Mouse (Mus musculus) frontal cortex, postnatal 14 days (tissue): ENCODE measurements around the gene Fam120c.
A peak's percentile ranks its signal among the peaks of the same experiment; 100 is the strongest.
"Not testable (repeated sequence)": the region's sequence is repeated elsewhere in the genome, so short reads cannot be mapped to it uniquely, and the experiment has no call there.

Experiments
- DNase-seq, 2 experiments: peaks; one replicate each; pipeline ENCODE4 v3.0.0; 2022; ENCODE audit warnings: low spot score in 2 of 2

Fam120c gene

DNA sequence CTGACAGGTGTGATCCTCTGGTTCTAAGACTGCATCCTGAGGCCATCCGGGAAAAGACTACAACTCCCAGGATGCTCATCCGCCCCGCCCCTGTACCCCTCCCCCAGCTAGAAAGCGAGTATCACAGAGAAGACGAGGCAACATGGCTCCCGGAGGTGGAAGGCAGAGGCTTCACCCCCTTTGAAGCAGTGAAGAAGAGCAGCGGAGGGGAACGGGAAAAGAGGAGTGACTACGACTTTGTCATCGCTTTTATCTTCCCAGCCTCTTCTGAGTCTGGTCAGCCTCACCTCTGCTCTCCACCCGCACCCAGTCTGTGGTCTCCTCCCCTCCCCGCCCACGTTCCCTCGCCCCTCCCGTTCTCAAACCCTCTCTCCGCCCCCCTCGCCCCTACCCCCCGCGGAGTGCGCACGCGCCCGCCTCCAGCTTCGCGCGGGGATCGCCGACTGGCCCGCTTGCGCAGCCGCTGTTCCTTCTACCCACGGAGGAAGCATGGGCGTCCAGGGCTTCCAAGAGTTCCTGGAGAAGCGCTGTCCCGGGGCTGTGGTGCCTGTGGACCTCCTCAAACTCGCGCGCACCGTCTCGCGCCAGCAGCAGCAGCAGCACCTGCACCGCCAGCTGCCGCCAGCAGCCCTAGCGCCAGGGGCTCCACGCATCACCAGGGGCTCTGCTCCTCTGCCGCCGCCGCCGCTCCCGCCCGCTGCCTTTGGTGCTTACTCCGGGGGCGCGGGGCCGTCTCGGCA, at the start of gene Fam120c:
Fam120c (plus strand) TSS at position 415 of the 740 bp plus-strand sequence.
- DNase-seq, result peak; percentile 76

DNA sequence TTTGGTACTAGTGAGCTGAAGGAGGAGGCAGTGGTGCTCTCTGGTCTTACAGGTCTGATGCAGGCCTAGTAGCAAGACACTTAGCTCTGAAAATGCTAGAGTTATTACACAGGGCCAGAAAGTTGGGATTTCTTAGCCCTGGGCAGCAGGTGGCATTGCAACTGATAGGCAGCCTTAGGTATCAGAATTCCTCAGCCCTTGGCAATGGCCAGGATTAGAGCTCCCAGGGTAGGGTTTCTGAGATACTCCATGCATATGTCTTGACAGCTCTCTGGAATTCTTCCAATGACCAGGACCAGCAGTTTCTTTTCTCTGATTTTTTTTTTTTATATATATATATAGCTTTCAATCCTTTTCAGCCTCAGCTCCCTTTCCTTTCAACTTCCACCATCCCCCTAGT, 45.6 kb upstream of the Fam120c start:
- no peak for DNase-seq

DNA sequence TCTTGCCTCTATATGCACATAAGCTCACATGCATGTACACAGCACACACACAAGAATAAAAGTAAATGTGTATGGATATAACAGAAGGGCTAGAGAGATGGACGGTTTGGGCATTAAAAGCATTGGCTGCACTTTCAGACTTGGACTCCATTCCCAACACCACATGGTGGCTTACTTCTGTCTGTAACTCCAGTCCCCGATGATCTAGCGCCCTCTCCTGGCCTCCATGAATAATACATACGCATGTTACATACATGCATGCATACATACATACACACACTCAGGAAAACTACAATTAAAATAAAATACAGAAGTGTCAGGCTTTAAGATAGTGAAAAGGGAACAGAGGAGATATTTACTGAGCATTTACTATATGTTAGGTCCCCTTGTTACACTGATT, 30.2 kb upstream of the Fam120c start:
- DNase-seq, result no peak

DNA sequence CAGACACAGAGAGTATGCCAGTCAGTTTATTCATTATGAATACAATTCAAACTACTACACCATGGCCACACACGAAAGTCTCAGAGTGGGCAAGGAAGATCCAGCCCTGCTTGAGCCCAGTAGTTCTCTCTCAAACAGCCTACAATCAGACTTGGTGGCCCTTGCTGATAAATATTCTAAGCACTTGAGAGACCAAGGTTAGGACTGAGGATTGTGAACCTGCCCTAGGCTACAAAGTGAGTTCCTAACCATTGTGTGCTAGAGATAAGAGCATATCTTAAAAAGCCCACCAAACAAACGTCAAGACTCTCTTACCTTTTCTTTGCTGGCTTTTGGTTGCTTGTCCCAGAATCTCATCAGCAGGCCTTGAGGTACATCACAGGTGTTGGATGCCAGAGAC, 10.4 kb upstream of the Fam120c start:
- no peak for DNase-seq

DNA sequence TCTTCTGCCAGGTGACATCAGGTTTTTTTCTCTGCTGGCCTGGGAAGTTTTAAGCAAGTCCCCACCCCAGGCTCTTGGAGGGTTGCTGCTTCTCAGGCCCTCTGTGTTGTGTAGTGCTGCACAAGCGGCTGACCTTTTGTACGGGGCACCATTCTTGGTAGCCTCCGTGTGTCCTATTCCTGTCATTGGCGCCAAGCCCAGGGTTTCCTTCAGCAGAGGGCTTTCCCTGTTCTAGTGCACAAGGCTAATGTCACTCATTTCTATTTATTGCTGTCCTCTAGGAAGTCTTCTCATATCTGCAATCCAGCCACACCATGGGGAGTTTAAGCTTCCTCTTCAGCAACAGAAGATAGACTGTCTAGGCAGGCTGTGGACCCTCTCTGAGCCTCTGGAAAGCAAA, 6.2 kb upstream of the Fam120c start:
- DNase-seq, result no peak

DNA sequence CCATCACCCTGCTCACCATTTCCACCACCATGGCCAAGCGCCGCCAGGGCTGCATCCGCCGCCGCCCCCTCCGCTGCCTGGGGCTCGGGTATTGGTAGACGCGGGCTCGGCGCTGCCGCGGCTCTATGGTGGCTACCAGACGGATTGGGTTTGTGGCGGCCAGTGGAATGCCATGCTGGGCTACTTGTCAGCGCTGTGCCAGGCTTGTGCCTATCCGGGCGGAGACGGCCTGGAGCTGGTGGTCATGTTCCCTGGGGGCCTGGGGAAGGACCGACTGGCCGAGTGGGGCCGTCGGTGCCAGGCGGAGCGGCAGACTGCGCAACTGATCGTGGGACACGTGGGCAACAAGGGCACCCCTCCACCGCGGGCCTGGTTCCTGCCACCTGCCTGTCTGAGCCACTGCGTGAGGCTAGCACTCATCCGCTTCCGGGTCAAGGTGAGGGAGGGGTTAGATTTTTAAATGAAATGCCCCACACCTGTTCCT, 568 bp downstream of the Fam120c start:
- DNase-seq, result peak; percentile 17 to 32

DNA sequence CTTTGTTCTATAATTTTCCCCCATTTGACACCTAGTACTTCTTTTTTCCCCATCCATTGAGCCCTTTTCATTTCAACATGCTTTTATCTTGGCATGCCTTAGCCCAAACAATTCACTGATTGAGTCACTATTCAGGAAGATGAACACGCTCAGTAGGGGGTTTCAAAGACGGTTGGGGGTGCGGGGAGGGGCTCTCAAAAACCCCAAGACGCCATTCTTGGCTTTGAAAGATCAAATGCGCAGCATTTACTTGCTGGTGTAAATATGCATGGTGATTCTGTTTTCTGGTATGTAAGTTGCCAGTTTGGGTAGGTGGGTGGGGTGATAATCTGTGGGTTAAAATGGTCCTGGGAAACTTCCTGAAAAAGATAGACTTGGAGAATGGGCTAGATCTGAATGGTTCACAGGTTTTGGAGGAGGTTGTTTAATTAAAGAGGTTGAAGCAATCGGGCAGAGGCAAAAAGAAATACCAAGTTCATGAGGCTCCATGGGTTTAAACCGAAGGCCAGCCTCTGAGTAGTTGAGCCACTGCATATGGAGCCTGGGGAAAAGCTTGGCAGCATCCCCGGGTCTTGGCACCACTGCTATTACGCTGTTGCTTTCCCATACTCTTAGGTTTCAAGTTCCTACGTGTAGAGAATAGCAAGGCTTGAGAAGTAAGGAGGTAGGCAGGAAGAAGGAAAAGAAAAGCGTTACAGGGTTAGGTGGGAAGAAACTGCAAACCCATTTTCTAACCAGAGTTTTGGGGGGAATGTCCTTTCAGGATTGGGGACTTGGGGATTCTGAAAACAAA, 1.6 kb downstream of the Fam120c start:
- no peak for DNase-seq

DNA sequence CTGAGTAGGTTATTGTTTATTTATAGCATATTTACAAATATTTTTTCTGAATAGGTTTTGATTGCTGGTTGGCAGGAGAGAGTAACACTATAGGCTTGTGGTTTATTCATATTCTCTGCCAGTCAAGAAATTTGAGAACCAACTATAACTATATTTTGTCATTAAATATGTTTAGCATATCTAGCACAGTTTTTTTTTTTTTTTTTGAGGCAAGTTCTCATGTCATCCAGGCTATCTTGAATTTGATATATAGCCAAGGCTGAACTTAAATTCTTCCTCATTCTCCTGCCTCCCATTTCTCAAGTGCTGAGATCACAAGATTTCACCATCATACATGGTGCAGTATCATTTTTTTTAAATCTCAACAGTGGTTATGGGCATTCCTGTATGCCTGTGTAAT, 3.3 kb downstream of the Fam120c start:
- no peak for DNase-seq

DNA sequence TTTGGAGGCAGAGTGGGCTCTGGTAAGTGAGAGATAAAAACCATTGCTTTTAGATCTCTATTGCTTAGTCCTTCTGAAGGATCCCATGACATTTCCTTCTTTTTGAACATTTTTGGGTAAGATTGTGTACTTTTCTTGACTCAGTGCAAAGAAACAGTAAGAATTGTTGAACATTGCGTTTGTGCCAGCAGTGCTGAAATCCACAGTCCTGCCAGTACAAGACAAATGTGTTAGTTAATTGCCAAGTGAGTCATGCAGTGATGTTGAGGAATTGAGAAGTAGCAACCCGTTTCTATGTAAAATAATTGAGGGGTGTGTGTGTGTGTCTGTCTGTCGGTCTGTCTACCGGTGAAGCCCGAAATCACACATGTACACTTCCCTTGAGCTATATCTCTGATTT, 5.3 kb downstream of the Fam120c start:
- no peak for DNase-seq

DNA sequence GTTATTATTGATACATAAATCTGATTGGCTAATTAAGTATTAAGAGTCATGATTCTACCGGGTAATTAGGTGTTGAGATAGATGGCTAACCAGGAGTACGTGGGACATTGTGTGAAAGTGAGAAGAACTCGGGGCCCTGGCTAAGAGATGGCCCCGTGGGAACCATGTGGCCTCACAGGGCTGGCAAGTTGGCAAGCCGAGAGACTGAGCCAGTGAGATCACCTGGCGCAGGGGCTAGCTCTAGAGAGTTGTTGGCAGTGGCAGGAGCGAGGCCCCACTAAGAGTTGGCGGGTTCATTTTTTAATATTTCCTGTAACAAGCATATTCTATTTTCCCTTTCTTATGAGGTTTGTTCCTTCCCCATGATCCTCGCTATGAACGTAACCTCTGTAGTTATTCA, 74.8 kb downstream of the Fam120c start:
- no peak for DNase-seq

DNA sequence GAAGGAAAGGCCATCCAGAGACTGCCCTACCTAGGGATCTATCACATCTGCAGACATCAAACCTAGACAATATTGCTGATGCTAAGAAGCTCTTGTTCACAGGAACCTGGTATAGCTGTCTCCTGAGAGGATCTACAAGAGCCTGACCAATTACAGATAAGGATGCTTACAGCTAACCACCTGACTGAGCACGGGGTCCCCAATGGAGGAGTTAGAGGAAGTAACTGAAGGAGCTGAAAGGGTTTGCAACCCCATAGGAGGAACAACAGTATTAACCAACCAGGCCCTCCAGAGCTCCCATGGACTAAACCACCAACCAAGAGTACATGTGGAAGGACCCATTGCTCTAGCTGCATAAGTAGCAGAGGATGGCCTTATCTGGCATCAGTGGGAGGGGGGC, 76.8 kb downstream of the Fam120c start:
- no peak for DNase-seq

DNA sequence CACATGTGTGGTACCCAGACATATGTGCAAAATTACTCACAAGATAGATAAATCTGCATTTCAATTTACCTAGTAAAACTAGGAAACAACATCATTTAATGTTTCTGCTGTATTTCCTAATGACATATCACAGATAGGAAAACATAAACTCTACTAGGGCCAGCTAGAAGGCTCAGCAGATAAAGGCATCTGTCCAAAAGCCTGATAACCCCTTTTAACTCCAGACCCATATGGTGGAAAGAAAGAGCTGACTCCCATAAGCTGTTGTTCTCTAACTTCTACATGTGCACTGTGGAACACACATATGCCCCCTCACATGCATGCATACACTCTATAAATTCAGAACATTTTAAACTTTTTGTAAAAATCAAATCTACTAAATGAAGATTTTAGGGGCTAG, 99.7 kb downstream of the Fam120c start:
- DNase-seq, result no peak

DNA sequence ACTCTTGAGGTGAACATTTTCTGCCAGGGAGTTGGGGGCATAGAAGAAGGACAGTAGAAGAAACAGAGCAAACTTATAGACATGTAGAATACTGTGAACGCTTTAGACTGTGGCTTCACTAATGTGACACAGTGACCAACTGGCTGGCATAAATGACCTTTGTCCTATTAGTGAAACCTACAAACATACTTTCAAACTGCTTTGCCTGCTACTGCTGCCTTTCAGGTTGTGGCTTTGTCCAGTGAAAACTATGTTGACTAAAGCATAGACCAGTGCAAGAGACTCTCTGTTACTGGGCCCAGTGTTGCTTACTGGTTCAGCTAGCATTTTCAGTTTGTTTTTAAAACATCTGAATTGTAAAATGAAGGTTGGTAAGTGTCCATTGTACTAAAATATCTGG, 100.2 kb downstream of the Fam120c start:
- no peak for DNase-seq

DNA sequence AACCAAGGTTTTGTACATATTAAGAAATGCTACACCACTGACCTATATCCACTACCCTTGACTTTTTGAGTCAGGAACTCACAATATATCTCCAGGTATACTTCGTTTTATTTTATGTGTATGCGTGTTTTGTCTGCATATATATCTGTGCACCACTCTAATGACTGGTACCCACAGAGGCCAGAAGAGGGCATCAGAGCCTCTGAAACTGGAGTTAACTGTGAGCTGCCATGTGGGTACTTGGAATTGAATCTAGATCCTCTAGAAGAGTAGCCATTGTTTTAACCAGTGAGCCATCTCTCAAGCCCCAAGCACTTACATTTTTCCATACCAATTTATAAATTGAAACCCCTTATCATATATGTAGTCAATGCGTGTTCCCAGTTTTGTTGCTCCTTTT, 144.2 kb downstream of the Fam120c start:
- DNase-seq, result no peak

DNA sequence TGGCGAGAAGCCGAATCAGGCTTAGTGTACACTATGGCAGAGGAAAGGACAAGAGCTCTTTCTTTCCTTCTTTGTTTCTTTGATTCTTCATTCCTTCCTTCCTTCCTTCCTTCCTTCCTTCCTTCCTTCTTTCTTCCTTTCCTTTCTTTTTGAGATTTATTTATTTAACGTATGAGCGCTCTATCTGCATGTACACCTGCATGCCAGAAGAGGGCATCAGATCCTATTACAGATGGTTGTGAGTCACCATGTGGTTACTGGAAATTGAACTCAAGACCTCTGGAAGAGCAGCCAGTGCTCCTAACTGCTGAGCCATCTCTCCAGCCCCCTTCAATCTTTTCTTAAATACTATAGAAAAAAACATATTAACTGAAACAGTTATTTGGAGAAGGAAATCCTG, 149.3 kb downstream of the Fam120c start:
- DNase-seq, result not testable (repeated sequence)

DNA sequence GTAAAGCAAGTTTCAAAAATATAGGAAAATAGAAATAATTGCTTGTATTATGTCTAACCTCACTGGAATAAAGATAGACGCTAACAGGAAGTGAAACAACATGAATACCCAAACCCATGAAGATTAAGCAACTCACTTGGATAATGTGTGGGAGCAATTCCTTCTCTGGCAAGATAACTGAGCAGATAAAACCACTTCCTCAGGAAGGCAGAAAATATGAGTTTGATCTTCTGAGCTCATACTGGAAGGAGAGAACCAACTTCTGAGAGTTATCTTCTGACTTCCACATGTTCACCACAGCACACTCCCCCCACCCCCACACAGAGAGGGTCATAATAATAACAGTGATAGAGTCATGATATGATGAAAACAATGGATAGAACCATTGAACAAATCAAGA, 152.6 kb downstream of the Fam120c start:
- DNase-seq, result no peak

DNA sequence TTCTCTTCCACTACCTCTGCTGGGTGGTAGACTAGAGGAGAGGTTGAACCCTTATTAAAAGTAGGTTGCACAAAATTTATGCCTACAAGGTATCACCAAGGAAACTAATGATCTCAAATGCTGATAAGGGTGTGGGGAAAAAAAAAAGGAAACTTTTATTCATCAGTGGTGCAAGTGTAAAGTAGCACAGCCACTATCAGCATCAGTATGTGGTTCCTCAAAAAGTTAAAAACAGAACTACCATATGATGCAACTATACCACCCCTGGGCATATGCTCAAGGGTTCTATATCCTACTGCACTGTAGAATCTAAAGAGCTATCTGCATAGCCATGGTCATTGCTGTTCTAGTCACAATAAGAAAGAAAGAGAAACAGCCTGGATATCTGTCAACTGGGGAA, 164.6 kb downstream of the Fam120c start:
- DNase-seq, result no peak

DNA sequence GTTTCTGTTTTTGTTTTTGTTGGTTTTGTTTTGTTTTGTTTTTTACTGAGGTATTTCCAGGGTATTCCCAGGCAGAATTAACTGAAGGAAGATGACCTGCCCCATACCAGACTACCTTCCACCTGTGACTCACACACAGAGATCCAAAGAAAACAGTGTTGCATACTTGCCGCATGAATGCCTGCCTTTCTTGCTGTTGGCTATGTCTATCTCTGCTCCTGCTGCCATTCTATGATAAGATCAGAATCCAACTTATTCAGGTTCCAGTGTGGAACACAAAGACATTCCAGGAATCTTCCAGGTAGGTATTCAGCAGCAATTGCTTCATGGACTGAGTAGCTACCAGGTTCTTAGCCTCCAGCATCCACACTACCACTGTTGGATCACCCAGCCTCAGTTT, 165.9 kb downstream of the Fam120c start:
- no peak for DNase-seq

DNA sequence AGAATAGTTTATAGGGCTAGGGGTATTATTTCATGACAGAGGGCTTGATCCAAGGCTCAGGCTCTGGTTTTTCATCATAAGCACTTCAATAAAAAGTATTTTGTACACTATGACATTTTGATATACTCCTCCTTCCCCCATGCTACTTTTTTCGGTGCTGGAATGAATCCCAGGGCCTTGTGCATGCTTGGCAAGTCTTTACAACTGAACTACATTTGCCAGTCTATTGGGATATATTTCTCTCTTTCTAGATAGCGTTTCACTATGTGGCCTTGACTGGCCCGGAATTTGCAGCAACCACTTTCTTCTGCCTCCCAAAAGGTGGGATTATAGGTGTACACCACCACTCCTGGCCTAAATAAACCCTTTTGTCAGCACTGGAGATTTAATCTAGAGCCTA, 169.1 kb downstream of the Fam120c start:
- DNase-seq, result no peak

DNA sequence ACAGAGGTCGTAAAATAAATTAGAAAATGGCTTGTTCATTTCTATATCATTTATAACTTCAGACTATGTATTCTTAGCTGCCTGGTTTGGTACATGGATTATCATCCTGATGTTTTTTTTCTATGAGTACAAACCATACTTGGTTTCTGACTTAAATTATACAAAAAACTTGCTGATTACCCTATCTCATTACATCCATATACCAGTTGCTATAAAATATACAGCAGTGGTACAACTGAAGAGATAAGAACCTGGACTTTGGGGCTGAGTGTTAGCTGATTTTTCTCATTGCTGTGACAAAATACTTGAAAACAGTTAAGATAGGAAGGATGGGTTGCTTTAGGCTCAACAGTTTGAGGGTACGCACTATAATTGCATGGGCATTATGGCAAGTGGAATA, 169.7 kb downstream of the Fam120c start:
- no peak for DNase-seq

DNA sequence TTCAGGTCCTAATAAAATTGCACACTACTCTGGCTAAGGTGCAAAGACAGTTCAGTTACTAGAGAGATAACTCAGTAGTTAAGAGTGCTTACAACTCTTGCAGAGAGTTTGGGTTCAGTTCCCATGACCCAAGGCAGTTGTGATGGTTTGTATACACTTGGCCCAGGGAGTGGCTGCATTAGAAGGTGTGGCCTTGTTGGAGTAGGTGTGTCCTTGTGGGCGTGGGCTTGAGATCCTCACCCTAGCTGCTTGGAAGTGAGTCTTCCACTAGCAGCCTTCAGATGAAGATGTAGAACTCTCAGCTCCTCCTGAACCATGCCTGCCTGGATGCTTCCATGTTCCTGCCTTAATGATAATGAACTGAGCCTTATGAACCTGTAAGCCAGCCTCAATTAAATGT, 174.2 kb downstream of the Fam120c start:
- no peak for DNase-seq

DNA sequence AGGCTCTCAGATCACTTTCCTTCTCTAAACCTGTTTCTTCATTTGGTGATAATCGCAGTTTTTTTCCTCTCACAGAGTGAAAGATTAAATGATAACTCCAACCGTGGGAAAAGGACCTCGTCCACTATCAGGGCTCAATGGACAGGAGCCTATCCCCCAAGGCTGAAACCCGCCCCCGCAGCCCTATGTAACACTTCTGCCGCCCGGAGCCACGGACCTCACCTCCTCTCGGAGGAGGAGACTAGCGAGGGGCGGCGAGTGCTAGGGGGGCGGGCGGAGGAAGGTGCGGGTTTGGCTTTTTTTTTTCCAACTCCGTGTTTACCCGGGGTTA, 176.1 kb downstream of the Fam120c start:
- no peak for DNase-seq
